Mouse (Mus musculus): ENCODE measurements around the gene 3110040M04Rik.
"Not testable (repeated sequence)": the region's sequence is repeated elsewhere in the genome, so short reads cannot be mapped to it uniquely, and the experiment has no call there.

3110040M04Rik gene

GRCm38 (mm10) chr1:151203818-151204217, at the start of gene 3110040M04Rik:
3110040M04Rik (plus strand) TSS chr1:151204121.
- not testable (repeated sequence) for DNase-seq (ENCODE audit: low spot score)

GRCm38 (mm10) chr1:151154131-151154530, 49.8 kb upstream of the 3110040M04Rik start:
- not testable (repeated sequence) for DNase-seq (ENCODE audit: low spot score)

- no peak for DNase-seq (ENCODE audit: low spot score)
Measured at GRCm38 (mm10) chr1:151156129-151156528, 47.8 kb upstream of the 3110040M04Rik start.

- DNase-seq (ENCODE audit: low spot score): no peak
Measured at GRCm38 (mm10) chr1:151156777-151157632, 46.9 kb upstream of the 3110040M04Rik start.

- no peak for DNase-seq (ENCODE audit: low spot score)
Measured at GRCm38 (mm10) chr1:151157963-151158856, 45.7 kb upstream of the 3110040M04Rik start.

- no peak for DNase-seq (ENCODE audit: low spot score)
Measured at GRCm38 (mm10) chr1:151158857-151159510, 44.9 kb upstream of the 3110040M04Rik start.

GRCm38 (mm10) chr1:151166031-151166430, 37.9 kb upstream of the 3110040M04Rik start:
- DNase-seq (ENCODE audit: low spot score): no peak

GRCm38 (mm10) chr1:151167297-151168047, 36.4 kb upstream of the 3110040M04Rik start:
- DNase-seq (ENCODE audit: low spot score): no peak

- DNase-seq (ENCODE audit: low spot score): no peak
Measured at GRCm38 (mm10) chr1:151168637-151169036, 35.3 kb upstream of the 3110040M04Rik start.

GRCm38 (mm10) chr1:151171572-151172461, 32.1 kb upstream of the 3110040M04Rik start:
- DNase-seq (ENCODE audit: low spot score): no peak

GRCm38 (mm10) chr1:151177030-151177936, 26.6 kb upstream of the 3110040M04Rik start:
- no peak for DNase-seq (ENCODE audit: low spot score)

- DNase-seq (ENCODE audit: low spot score): no peak
Measured at GRCm38 (mm10) chr1:151177937-151178271, 26.0 kb upstream of the 3110040M04Rik start.

GRCm38 (mm10) chr1:151178505-151179083, 25.3 kb upstream of the 3110040M04Rik start:
- no peak for DNase-seq (ENCODE audit: low spot score)

GRCm38 (mm10) chr1:151180167-151180566, 23.8 kb upstream of the 3110040M04Rik start:
- DNase-seq (ENCODE audit: low spot score): no peak

GRCm38 (mm10) chr1:151182266-151182665, 21.7 kb upstream of the 3110040M04Rik start, which contains the start of gene Gm47985:
Gm47985 (plus strand) TSS chr1:151182537.
- DNase-seq (ENCODE audit: low spot score): not testable (repeated sequence)

GRCm38 (mm10) chr1:151186186-151186585, 17.7 kb upstream of the 3110040M04Rik start:
- not testable (repeated sequence) for DNase-seq (ENCODE audit: low spot score)

- not testable (repeated sequence) for DNase-seq (ENCODE audit: low spot score)
Measured at GRCm38 (mm10) chr1:151186879-151187424, 17.0 kb upstream of the 3110040M04Rik start.

GRCm38 (mm10) chr1:151188469-151188868, 15.5 kb upstream of the 3110040M04Rik start:
- DNase-seq (ENCODE audit: low spot score): no peak

All from testis, postnatal 10 days (tissue).